ENCODE assay signal across 10 mouse cellular contexts in genomic region chr2:73360536-73360935, GRCm38 (mm10).
"Had no signal": no experiment of that assay in that cellular context is flagged by ENCODE, and none has a peak within 500 bp of the region (broad histone marks: within the 10 kb centered on the region; RNA-seq: fewer than 3 reads in every experiment).

No protein-coding gene starts in this region.

- DNase-seq: kidney, adult 11 months; lung, adult 2 months; lung, postnatal 36 days; right cerebral cortex, postnatal 25 days; thymus, postnatal 4 days had no signal

- H3K4me3 ChIP-seq: limb, embryonic 10.5 days; midbrain, embryonic 15.5 days; neural tube, embryonic 13.5 days had no signal

- H3K9ac ChIP-seq: midbrain, embryonic 15.5 days; neural tube, embryonic 13.5 days had no signal

- ATAC-seq: lung, postnatal 0 days; midbrain, embryonic 15.5 days had no signal

- H3K27me3 ChIP-seq: midbrain, embryonic 15.5 days; neural tube, embryonic 13.5 days had no signal

- H3K36me3 ChIP-seq: limb, embryonic 10.5 days had no signal

- H3K4me1 ChIP-seq: midbrain, embryonic 15.5 days; neural tube, embryonic 13.5 days had no signal

- H3K4me2 ChIP-seq: midbrain, embryonic 11.5 days; midbrain, embryonic 15.5 days; neural tube, embryonic 13.5 days had no signal

- H3K9me3 ChIP-seq: limb, embryonic 10.5 days; midbrain, embryonic 15.5 days; neural tube, embryonic 13.5 days had no signal

- H3K27ac ChIP-seq: limb, embryonic 10.5 days; midbrain, embryonic 15.5 days; neural tube, embryonic 13.5 days had no signal
